Mouse (Mus musculus): ENCODE measurements at regions not wholly inside any gene's neighbourhood (a gene's known extent, or its start where the extent isn't known, plus 50 kb on each side); places are given as distances from the start of the nearest gene placed in this dataset.

GRCm38 (mm10) chr2:74930702-74931101 lies 105.1 kb downstream of the Mtx2 start:
- in situ Hi-C loops (cut with MboI, MseI), result no loop called here

- in situ Hi-C loops (cut with MboI, MseI), result no loop called here
Measured at GRCm38 (mm10) chr2:74933190-74933589, 107.6 kb downstream of the Mtx2 start.

- in situ Hi-C loops (cut with MboI, MseI), result no loop called here
Measured at GRCm38 (mm10) chr2:74933771-74934170, 108.2 kb downstream of the Mtx2 start.

GRCm38 (mm10) chr2:74938711-74939110 lies 113.1 kb downstream of the Mtx2 start:
- in situ Hi-C loops (cut with MboI, MseI), result no loop called here

GRCm38 (mm10) chr2:74941966-74942365 lies 116.4 kb downstream of the Mtx2 start:
- in situ Hi-C loops (cut with MboI, MseI), result no loop called here

GRCm38 (mm10) chr2:74942611-74943198 lies 117.1 kb downstream of the Mtx2 start:
- in situ Hi-C loops (cut with MboI, MseI), result no loop called here

GRCm38 (mm10) chr2:74945185-74945749 lies 119.7 kb downstream of the Mtx2 start:
- in situ Hi-C loops (cut with MboI, MseI), result no loop called here

GRCm38 (mm10) chr2:74951401-74952260 lies 126.0 kb downstream of the Mtx2 start:
- in situ Hi-C loops (cut with MboI, MseI), result no loop called here

GRCm38 (mm10) chr2:74954101-74954500 lies 128.5 kb downstream of the Mtx2 start:
- in situ Hi-C loops (cut with MboI, MseI), result no loop called here

GRCm38 (mm10) chr2:74955281-74956128 lies 129.9 kb downstream of the Mtx2 start:
- in situ Hi-C loops (cut with MboI, MseI), result no loop called here

GRCm38 (mm10) chr2:74956129-74956450 lies 130.5 kb downstream of the Mtx2 start:
- in situ Hi-C loops (cut with MboI, MseI), result no loop called here

GRCm38 (mm10) chr2:74956556-74956955 lies 131.0 kb downstream of the Mtx2 start:
- in situ Hi-C loops (cut with MboI, MseI), result no loop called here

GRCm38 (mm10) chr2:74959936-74960335 lies 134.3 kb downstream of the Mtx2 start:
- in situ Hi-C loops (cut with MboI, MseI), result loop anchor here (5.0 kb wide), 1 partner anchor 243 kb away; no protein-coding TSS in a partner anchor

GRCm38 (mm10) chr2:74962416-74962815 lies 136.8 kb downstream of the Mtx2 start:
- in situ Hi-C loops (cut with MboI, MseI), result loop anchor here (5.0 kb wide), 1 partner anchor 245 kb away; no protein-coding TSS in a partner anchor

- in situ Hi-C loops (cut with MboI, MseI), result loop anchor here (5.0 kb wide), 1 partner anchor 247 kb away; no protein-coding TSS in a partner anchor
Measured at GRCm38 (mm10) chr2:74964360-74964759, 138.8 kb downstream of the Mtx2 start.

GRCm38 (mm10) chr2:74964980-74965379 lies 139.4 kb downstream of the Mtx2 start:
- in situ Hi-C loops (cut with MboI, MseI), result loop anchor here (5.0 kb wide), 1 partner anchor 248 kb away; no protein-coding TSS in a partner anchor

- in situ Hi-C loops (cut with MboI, MseI), result no loop called here
Measured at GRCm38 (mm10) chr2:74965384-74966060, 139.9 kb downstream of the Mtx2 start.

- in situ Hi-C loops (cut with MboI, MseI), result no loop called here
Measured at GRCm38 (mm10) chr2:74970611-74971265, 145.1 kb downstream of the Mtx2 start.

- in situ Hi-C loops (cut with MboI, MseI), result no loop called here
Measured at GRCm38 (mm10) chr2:74973386-74973785, 147.8 kb downstream of the Mtx2 start.

- in situ Hi-C loops (cut with MboI, MseI), result no loop called here
Measured at GRCm38 (mm10) chr2:74974595-74975325, 149.2 kb downstream of the Mtx2 start.

Measured in T-helper 1 cell (primary cell).